Mouse (Mus musculus) frontal cortex, postnatal 14 days (tissue): Measurements from ENCODE around the gene Mettl22.

Experiments
- DNase-seq, 2 experiments: peaks; one replicate each; pipeline ENCODE4 v3.0.0; 2022; ENCODE audit warnings: low spot score in 2 of 2

The Mettl22 gene

DNA sequence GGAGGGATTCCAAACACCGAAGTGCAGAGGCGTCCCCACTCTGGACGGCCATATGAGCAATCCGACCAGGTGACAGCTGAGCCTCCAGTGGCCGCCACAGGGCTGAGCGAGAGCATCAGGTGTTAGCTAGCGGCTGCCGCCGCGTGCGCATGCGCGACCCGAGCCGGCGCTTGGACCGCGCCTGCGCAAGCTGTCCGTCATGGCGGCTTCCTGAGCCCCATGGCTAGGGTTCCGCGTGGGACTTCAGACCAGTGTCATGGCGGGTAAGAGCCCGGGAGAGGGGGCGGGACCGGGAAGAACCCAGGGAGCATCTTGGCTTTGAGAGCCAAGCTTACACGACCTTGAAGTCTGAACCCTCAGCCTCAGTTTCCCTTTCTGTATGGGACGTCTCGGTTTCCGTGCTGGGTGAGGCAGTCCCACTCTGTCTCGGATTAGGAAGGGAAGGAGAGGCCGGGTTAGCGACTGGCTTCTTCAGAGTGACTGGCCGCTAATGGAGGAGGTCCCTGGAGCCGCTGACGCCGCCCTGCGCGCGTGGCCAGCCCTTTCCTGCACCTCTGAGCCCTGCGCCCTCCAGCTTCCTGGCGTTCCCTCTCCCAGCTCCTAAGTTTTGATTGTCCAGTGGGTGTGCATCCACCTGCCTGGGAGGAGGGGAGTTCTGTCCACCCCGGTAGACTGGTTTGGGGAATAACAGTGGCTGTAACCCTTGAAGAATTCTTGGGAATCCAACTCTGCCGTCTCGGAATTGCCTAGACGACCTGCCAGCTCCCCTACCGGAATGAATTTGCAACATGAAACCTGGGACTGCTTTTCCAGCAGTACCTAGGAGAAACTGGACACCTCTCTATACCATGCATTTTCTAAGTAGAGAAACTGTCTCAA, at the start of gene Mettl22:
Gene Mettl22, plus strand, starts transcription at position 186 of the 879 bp plus-strand sequence.
- peak; percentile 84 to 85 for DNase-seq

DNA sequence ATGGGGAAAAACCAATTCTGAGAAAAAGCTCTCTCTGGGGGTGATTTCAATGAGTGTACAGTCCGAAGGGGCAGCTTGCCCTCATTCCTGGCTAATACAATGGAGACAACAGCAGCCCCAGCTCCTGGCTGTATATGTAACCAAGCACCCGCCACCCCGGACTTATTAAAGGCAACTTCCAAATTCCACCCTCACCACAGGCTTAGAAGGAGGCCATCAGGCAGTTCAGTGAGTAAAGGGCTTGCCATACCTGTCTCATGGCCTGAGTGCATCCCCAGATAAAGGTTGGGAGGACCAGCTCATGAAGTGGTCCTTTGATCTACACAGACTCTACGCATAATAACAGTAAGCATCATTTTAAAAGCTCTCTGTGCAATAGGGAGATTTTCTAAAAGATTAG, 49.7 kb upstream of the Mettl22 start:
- no peak for DNase-seq

DNA sequence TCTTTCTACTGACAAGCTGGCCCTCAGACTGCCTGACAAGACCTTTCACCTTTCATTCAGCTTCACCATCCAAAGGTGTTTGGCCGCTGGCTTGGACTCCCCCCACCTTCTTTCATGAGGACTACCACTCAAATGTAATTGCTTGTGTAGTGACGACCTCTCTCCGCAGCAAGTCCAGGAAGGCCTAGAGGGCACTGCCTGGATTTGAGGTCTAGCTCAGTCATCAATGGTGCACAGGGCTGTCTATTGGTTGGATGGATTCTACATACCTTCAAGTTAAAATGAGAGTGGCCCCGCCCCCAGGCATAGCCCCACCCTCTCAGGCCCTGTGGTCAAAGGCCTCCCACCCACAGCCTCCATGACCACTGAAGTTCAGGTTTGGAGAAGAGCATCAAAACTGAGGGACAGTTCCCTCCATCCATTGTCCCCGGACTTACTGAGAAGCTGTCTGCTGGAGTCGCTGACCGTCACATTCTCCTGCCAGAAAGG, 46.9 kb upstream of the Mettl22 start:
- no peak for DNase-seq

DNA sequence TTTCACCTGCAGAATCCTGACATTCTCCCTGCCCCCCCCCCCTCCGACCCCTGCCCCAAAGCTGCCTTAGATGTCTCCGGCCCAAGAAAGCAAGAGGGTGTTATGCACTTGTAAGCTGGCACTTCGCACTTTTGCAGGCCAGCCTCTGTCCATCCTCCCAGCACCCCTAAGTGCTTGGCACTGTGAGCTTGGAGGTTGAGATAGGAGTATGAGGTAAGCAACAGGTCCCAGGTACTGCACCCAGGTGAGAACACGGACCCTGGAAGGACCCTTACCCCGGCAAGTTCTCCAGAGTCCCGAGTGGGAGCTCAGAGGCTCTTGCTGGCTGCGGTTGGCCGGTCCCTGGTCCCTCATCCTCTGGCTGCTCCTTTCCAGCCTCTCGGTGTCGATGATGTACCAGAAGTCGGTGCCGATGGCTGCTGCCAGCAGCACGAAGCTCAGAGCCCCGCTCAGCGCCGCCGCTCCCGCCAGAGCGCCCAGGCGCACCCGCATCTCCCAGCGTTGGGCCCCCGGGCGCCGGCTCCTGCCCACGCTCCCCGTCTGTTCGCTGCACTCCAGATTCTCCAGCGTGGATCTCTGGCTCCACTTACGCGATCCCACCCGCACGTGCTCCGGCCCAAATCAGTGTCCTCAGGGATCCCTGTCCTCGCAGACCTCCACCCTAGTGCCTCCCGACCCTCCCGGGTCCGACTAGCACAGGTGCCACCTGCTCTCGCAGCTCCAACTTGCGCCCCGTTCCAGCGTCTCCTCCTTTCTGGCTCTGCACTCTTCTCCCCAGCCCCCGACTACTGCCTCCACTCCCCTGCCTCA, 46.2 kb upstream of the Mettl22 start:
- peak in 1 of 2 experiments; percentile 32 for DNase-seq

DNA sequence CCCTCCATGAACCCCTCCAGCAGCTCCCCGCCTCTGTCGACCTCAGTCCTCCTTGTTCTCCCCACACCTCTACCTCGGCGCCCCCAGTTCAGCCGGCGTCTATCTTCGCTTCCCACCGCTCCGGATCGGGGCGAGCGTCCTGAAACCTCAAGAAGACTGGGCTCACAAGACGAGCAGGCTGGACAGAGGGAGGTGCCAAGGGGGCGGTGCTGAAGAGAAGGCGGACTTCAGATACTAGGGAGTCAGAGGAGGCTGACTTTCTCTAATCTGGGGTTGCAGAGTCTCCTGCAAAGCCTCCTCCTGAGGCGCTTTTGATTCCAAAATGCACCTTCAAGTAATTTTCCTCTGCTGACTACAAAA, 45.6 kb upstream of the Mettl22 start, which contains the start of gene Tmem114:
Gene Tmem114, minus strand, starts transcription at position 166 of the 360 bp plus-strand sequence.
- DNase-seq: no peak

DNA sequence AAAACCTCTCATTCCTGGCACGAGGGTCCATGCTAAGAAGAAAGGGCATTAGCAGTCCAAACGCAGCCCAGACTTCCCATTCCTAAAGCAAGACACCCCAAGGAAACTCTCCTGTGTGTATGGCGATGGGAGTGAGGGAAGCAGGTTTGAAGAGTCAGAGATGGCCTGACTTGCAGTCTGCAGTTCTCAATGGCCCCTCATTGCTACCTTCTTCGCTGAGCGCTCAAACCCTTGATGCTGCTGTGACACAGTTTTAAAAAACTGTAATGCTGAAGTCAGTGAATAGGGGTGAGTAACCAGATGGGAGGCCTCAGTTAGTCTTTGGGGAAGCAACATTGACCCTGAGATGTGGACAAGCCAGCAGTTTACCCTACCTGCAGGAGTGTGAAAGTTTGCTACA, 44.9 kb upstream of the Mettl22 start:
- no peak for DNase-seq

DNA sequence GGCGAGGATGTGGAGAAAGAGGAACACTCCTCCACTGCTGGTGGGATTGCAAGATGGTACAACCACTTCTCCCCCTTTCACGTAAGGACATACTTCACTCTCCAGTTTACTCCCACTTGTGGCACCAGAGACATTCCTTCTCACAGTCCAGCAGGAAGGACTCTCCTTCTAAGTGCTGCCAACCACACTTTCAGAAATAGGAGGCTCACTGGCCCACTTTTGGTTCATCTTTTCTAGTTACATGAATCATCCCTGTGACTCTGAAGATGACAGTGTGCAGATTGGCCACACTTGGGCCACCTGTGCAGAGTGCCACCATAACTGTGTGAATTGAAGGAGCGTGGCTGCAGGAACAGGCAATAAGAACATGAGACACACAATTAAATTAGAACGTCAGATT, 41.1 kb upstream of the Mettl22 start:
- DNase-seq: no peak

DNA sequence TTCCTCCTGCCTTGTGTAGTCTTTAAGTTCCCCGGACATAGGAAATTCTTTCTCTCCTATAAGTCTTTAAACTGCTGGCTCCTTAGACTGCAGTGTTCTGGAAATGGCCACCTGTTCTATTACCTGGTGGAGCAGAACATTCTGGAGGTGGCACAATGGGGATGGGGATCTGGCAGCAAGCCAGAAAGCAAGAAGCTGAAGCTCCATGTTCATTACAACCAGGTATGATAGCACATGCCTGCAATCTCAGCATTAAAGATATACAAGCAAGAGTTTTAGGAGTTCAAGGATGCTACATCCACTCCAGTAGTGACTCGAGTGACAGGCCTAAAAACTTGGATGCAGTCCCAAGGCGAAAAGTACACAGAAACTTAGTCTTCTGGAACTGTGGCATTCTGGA, 38.0 kb upstream of the Mettl22 start:
- DNase-seq: no peak

DNA sequence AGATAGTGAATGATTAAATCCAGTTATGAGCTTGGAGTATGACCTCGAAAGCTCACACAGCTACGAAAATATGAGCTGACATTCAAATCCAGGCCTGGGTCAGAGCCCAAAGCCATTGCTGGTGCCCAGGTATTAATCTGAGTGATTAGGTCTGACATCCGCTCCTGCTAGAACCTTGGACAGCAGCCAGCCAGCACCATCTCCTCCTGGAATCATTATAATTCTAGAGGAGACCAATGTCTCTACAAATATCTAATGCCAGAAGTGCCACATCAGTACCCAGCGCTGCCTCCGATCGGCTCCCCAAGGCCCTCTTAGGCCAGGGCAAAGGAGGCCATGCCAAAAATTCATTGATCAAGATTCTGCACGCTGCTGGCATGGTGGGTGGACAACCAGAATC, 25.7 kb upstream of the Mettl22 start:
- DNase-seq: no peak

DNA sequence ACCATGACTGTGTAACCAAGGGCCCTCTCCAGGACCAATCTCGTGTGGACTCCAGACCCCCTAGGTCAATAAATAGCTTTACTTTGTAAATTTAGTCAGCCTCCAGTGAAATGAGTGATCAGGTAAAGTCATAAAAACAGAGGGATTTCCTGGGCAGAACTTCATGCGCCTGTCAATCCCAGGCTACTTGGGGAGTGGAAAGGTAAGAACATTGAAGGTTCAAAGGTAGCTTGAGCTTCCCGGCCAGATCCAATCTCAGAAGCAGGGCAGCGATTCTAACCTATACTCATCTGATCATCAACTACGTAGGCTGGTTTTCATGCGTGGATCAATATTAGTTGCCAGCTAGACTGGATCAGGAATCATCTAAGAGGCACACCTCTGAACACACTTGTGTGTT, 24.3 kb upstream of the Mettl22 start:
- DNase-seq: no peak

DNA sequence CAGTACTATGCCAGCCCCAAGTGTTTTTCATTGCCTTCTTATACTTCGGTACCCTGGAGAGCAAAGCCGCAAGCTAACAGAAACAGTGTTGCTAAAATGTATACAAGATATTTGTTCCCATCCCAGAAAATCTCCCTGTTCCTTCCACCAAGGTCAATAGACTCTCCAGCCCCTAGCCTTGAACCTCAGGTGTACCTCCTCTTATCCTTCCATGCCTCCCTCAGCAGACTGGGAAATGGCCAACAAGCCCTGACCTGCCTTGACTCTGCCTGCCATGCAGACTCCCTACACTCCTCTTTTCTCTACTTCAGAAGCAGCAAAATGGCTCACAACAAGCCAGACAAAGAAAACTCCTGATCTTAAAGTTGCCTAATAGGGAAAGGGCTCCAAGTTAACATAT, 17.3 kb upstream of the Mettl22 start:
- no peak for DNase-seq

DNA sequence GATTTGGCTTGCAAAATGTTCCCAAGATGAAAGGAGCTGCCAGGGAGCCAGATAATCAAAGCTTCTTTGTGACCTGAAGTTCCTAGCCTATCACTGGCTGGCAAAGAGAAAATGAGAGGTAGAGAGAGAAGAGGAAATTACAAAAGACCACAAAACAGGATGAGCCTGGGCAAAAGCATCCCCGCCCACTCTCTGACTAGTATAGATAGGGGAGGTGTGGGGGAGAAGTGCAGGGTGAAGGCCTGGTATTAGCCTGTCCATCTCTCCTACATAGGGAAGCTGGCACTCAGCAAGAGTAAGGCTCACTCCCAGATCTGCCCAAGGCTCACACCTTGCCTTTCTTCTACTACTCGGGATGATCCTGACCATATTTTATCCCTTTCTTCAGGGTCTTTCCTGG, 15.4 kb upstream of the Mettl22 start:
- no peak for DNase-seq

DNA sequence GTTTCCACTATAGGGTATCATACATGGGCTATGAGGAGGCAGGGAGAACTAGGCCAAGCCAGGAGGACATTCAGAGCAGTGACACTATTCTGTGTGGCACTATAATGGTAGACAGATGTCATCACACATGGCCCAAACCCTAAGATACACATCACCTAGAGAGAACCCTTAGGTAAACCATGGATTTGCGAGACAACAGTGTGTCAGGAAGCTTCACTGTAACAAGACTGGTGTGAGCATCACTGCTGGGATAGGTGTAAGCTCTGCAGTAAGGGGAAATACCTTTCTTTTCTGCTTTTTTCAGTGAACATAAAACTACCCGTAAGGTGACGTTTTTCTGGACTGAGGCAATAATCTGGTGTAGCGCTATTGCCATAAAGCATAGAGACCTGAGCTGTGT, 12.2 kb upstream of the Mettl22 start:
- no peak for DNase-seq

DNA sequence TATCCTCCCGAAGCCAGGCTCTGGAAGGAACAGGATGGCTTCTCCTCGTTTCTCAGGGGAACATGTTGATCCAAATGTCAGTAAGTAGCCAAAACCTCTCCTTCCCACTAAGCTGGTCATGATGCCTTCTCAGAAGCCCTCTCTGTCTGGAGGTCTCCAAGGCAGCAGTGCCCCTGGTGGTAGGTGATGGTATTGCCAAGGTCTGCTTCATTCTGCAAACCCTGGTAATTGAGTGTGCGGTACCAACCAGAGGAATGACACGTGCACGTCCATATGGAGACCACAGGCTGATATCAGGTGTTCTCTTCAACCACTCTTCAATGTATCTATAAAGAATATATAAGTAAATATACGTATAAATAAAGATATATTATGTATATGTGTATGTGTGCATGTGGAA, 11.5 kb upstream of the Mettl22 start:
- peak in 1 of 2 experiments; percentile 42 for DNase-seq

DNA sequence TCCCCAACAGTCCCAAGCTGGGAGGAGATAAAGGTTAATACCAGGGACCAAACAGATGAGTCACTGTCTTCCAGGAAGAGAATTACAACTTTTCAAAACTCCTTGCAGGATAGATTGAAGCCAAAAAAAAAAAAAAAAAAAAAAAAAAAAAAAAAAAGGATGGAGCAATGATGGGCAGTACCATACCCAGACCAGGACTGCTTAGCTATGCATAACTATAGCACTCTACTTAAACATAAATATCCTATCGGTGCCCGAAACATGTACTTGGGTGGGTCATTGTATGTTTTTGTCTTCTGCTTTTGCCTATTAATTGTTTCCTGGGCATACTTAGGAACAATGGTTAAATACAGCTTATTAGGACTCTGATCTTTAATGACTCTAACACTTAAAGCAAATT, 456 bp upstream of the Mettl22 start:
- no peak for DNase-seq

DNA sequence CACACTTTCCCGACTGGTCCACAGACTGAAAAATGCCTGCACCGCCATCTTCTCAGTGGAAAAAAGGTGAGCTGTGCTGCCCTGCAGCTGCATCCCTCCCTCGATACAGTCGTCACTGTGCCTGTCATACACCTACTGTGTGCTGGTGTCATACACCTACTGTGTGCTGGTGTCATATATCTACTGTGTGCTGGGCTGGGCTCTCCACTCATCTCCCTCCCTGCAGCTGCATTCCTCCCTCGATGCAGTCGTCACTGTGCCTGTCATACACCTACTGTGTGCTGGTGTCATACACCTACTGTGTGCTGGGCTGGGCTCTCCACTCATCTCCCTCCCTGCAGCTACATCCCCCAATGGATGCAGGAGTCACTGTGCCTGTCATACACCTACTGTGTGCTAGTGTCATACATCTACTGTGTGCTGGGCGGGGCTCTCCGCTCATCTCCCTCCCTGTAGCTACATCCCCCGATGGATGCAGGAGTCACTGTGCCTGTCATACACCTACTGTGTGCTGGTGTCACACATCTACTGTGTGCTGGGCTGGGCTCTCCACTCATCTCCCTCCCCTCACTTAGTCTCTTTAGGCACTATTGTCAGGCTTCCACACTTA, 16.9 kb downstream of the Mettl22 start:
- DNase-seq: no peak

DNA sequence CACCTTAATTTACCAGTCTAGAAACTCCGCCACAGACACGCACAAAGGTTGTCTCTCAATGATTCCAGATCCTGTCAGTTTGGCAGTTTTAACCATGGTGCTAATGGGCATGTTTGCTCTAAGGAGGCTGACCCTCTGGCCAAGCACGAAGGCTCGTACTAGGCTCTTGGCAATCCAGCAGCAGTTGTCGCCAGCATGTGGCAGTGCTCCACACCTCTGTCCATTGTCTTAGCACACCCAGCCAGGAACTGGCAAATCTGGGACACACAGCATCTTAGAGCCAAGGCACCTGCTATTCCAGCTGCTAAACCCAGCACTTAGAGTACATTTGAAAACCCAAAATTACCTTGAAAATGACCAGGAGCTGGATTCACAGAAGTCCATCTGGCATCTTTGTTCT, 18.8 kb downstream of the Mettl22 start:
- no peak for DNase-seq

DNA sequence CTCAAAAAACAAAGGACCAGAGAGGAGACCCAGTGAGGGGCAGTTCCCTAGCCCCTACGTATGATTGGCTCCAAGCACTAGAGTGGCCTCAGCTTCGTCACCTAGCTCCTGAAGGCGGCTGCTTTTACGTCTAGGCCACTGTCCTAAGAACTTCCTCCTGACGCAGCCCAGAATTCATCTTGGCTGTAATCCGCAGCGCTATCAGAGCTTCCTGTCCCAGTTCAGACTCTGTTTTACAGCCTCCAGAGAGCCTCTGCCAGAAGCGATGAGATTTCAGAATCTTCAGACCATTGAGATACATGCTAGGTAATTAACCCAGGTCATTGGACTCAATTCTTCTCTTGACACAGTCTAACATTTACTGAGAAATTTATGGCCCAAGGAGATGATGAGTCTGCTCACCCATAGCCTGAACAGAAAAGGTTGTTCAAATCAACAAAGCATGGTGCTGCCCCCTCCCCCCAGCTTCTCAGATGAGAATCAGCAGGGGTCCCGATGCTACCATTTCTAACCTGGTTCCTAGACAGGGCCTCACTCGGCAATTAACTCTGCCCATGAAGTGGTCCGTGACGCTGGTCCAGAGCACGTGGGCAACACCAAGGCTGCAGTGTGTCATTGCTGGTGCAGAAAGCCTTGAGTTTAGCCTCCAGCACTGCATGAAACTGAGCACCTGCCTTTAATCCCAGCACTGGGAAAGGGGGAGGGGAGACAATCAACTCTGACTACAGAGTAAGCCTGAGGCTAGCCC, 21.3 kb downstream of the Mettl22 start:
- DNase-seq: no peak

DNA sequence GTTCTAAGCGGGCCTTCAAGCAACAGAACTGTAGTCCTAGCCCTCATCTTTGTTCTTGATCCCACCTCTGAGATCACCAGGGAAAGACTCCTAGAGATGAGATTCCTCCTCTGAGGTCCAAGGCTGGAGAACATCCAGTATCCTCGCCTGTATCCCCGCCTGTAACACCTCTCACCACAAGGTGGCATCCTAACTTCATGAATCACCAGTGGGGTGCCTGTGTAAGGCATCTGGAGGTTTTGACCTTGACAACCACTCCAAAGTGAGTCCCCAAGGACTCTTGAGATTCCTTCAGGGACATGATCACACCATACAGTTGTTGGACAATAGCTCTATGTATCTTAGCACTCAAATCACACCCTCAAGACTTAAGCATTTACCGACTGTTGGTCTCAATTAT, 23.7 kb downstream of the Mettl22 start:
- peak; percentile 23 to 66 for DNase-seq

DNA sequence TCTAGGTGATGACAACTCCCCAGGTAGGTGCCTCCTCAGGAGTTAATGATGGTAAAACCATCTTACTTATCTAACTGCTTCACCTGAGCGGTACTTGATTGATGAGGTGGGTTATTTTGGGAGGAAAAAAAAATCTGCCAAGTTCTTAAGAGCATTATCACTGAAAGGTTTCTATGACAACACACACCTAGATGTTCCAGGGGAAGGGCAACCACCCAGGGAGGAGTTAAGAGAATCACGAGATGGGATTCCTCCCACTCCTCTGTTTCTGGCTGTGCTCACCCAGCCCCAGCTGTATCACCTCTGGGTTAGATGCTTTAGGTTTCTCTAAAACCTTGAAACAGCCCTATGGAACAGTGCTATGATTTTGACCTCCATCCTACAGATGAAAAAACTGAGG, 26.4 kb downstream of the Mettl22 start:
- no peak for DNase-seq

DNA sequence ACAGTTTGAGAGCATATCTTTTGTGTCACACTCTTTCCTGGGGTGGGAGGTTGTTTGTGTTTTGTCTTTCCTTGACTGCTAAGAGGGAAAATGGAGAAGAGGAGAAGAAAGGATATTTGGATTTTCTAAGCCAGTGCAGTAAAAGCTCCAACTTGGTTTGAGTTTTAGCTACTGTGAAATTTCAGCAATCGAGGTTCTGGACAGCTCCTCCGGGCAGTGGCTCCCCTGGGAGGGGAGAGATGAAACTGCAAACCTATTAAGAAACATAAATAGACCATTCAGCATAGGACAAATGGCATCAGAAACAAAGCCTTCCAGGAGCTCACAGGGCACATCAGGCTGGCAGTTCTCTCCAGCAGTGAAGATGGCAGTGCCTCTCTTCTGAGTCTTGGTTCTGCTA, 33.7 kb downstream of the Mettl22 start:
- no peak for DNase-seq

DNA sequence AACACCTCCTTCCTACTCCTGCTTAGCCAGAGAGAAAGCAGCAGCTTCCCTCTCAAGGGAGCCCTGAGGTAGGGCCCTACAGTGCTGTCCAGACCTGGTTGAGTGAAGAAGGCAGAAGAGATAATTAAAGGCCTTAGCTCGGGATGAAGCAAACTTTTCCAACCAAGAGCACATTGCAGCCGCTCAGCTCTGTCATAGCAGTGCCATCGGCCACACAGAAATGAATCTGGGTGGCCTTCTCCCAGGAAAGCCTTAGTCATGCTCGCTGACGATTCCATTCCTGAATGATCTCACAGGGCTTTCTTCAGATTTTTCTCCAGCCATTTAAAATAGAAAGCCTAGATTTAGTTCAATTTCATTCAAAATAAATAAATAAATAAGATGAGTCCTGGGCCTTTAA, 39.3 kb downstream of the Mettl22 start:
- DNase-seq: no peak
